Mouse (Mus musculus) brain, adult 2 months (tissue): ENCODE results near the gene Dnmt3a.

Experiments used
- DNase-seq: peaks from one replicate; pipeline ENCODE4 v3.0.0; 2011; ENCODE audit warnings: low read depth, low spot score

Dnmt3a gene

GRCm38 (mm10) chr12:3877376-3877775, 71.6 kb downstream of the Dnmt3a start:
- DNase-seq, result no peak

GRCm38 (mm10) chr12:3881474-3881873, 75.7 kb downstream of the Dnmt3a start:
- no peak for DNase-seq

DNA sequence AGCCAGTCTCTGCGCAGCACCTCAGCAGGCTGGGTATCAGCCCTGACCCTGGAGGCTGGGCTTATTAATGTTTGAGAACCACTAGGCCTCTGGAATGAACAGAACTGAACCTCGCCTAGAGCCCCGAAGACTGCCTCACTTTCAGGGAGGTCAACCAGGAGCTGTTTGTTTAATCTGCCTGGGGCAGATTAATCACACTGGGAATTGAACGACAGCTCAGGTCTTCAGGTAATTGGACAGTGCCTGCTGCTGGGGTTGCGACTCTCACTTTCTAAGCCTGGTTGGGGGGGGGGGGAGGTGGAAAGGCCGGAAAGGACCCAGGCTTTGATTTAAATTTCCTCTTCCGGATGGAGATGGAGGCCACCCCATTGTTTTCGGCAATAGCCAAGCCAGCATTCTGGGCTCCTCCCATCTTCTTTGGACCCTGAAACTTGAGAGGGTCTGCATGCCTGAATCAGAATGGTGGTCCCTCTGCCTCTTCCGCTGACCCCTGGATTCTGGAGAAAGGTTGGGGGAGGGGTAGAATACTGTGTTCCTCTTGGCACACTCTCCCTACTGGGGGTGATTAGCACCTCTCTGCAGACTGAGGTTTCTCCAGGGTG, 79.2 kb downstream of the Dnmt3a start:
- DNase-seq, result no peak

DNA sequence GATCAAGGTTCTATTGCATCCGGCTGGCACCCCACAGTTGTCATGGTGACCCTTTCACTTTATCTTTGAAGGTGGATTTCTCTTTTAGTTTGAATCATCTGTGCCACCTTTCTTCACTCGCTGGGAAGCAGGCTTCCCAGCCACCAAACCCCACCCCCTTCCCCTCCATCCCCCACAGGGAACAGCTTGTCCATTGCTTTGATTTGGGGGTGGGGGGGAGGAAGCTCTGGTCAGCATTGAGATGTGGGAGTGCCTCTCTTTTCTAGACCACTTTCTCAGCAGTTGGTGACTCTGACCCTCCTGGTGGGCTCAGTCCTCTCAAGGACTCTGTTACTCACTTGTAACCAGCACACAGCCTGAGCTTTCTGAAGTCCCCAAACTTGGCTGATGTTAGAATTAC, 80.8 kb downstream of the Dnmt3a start:
- no peak for DNase-seq

GRCm38 (mm10) chr12:3887515-3888325, 81.9 kb downstream of the Dnmt3a start:
- peak; percentile 98 for DNase-seq

- DNase-seq, result peak; percentile 86
These were observed 84.2 kb downstream of the Dnmt3a start for GRCm38 (mm10) chr12:3889875-3890635.

GRCm38 (mm10) chr12:3890753-3891751, 85.2 kb downstream of the Dnmt3a start:
- DNase-seq, result no peak

- no peak for DNase-seq
These were observed 86.0 kb downstream of the Dnmt3a start for GRCm38 (mm10) chr12:3891779-3892239.

GRCm38 (mm10) chr12:3892240-3893059, 86.6 kb downstream of the Dnmt3a start:
- peak; percentile 75 for DNase-seq

- DNase-seq, result no peak
These were observed 87.5 kb downstream of the Dnmt3a start for GRCm38 (mm10) chr12:3893335-3893734.

DNA sequence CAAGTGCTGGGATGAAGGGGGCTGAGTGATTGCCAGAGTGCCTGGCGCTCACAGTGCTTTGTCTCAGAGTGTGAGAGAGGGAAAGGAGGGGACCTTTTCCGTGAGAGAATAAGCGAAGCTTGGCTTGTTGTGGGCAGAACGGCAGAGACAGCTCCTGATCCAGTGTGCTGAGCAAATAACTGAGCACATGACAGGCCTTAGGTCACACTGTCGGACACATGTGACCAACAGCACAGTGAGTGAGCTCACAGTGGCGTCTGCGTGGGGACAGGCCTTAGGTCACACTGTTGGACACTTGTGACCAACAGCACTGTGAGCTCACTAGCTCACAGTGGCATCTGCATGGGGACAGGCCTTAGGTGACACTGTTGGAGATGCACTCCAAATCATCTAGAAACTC, 88.7 kb downstream of the Dnmt3a start:
- no peak for DNase-seq

DNA sequence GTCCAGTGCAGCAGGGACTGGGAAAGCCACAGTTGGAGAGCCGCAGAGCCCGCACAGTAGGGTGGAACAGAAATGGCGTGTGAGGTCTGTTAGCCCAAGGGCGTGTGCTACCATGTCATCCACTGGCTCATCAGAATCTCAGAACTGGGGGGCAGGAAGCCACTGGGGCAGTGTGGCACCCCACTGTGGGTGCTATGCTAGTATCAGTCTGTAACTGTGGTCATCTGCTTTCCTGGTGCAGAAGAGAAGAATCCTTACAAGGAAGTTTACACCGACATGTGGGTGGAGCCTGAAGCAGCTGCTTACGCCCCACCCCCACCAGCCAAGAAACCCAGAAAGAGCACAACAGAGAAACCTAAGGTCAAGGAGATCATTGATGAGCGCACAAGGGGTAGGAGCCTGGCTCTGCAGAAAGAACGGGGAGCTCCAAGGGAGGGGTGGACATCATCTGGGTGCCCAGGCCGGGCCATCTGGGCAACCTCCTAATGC, 91.3 kb downstream of the Dnmt3a start:
- DNase-seq, result no peak

- DNase-seq, result no peak
These were observed 93.0 kb downstream of the Dnmt3a start for GRCm38 (mm10) chr12:3898811-3899210.

DNA sequence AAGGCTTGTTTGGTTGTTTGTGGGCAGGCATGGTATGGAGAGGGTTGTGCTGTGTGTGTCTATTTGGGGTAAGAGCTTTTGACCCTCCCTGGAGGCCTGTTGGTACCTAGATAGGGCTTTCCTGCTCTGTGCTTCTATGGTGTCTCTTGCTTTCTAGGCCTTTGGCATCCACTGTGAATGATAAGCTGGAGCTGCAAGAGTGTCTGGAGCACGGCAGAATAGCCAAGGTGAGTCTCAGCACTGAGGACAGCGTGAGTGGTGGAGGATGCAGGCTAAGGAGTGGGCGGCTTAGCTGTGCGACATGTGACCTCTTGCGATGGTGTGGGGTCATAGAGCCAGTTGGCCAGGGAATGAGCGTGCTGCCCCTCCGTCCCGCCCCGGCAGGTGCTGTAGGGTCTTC, 99.6 kb downstream of the Dnmt3a start:
- no peak for DNase-seq

- DNase-seq, result no peak
These were observed 100.5 kb downstream of the Dnmt3a start for GRCm38 (mm10) chr12:3906308-3906707.

- no peak for DNase-seq
These were observed 101.2 kb downstream of the Dnmt3a start for GRCm38 (mm10) chr12:3907008-3907407.

- DNase-seq, result no peak
These were observed 101.6 kb downstream of the Dnmt3a start for GRCm38 (mm10) chr12:3907418-3907817.

DNA sequence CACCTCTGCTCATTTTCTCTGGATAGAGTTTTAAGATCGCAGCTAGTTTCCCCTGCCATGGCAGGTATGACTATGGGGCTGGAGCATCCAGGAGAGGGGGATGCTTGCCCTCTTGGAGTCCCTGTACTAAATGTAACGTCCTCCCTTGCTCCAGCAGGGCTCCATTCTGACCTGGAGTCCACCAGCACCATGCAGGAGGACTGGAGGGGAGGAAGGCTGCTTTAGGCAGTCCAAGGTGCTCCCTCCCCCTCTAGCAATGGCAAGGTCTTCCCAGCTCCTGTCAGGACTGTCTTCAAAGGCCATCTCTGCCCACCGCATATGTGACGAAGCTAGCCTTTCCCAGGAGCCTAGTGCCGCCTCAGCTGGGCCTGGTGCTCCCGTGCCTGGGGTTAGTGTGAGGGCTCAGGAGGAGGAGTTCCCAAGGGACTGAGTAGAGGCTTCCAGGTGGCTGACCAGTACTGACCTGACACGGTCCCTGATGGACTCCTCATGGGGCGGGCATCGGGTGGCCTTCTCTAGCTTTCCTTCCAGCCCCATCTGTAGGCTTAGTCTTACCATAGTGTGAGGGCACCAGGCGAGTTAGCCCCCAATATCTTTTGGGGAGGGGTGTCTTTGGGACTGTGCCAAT, 104.8 kb downstream of the Dnmt3a start:
- DNase-seq, result no peak

GRCm38 (mm10) chr12:3911831-3912348, 106.1 kb downstream of the Dnmt3a start:
- DNase-seq, result no peak
